Mouse (Mus musculus): ENCODE data around the gene Vezt.

- no peak for TF ChIP-seq CTCF (IDR thresholded peaks at IDR 0.05; ENCODE audit: borderline replicate concordance, extremely low read depth, insufficient read depth, insufficient read length)
- no peak for TF ChIP-seq POLR2A (IDR thresholded peaks at IDR 0.05; ENCODE audit: borderline replicate concordance, extremely low read depth, insufficient read depth, insufficient read length, poor library complexity, severe bottlenecking)
Observed at GRCm38 (mm10) chr10:94047845-94048559, 12.4 kb upstream of the Vezt start.
